Mouse (Mus musculus) brain, embryonic 14.5 days (tissue): ENCODE measurements around the gene Mtfr1l.

Experiments
- CTCF ChIP-seq: fragments of 200-500 bp; IDR thresholded peaks from 2 replicates; pipeline ENCODE4 v1.5.1; 2012; ENCODE audit warnings: inconsistent platforms, mild to moderate bottlenecking, moderate library complexity, borderline replicate concordance; ENCODE audit not compliant: insufficient read depth, insufficient read length; ENCODE audit errors: extremely low read depth
- POLR2A ChIP-seq: fragments of 200-500 bp; IDR thresholded peaks from 2 replicates; pipeline ENCODE4 v1.6.1; 2012; ENCODE audit warnings: mild to moderate bottlenecking, inconsistent platforms, borderline replicate concordance; ENCODE audit not compliant: poor library complexity, insufficient read depth, insufficient read length, severe bottlenecking; ENCODE audit errors: extremely low read depth

DNA sequence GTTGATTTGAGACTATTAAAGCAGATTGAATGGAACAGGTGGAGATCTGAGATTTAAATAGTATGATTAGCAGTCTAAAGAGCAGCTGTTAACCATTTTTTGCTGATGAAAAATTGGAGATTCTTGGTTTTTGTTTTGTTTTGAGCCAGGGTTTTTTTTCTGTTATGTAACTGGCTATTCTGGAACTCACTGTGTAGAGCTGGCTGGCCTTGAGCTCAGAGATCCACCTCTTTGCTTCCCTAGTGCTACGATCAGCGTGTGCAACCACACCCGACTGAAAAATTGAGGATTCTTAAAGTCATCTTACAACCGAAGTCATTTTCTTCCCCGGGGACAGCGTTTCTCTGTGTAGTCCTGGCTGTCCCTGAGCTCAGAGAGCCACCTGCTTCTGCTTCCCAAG lies 23.5 kb downstream of the Mtfr1l start:
- TF ChIP-seq POLR2A (no peak), CTCF (no peak)
